Mouse (Mus musculus): ENCODE results near the gene Stat6.

GRCm38 (mm10) chr10:127682886-127683285 is 40.1 kb downstream of the Stat6 start:
- TF ChIP-seq POLR2A (IDR thresholded peaks at IDR 0.05; ENCODE audit: borderline replicate concordance, extremely low read depth, low read depth, low read length), result no peak
- TF ChIP-seq CTCF (IDR thresholded peaks at IDR 0.05; ENCODE audit: insufficient read depth, low read length), result no peak

All from lung, adult 2 months (tissue).